Mouse (Mus musculus) testis, adult 2 months (tissue): ENCODE measurements at regions not wholly inside any gene's neighbourhood (a gene's known extent, or its start where the extent isn't known, plus 50 kb on each side); places are given as distances from the start of the nearest gene placed in this dataset.

ENCODE experiments used
- CTCF ChIP-seq: fragments of 200-500 bp; IDR thresholded peaks from 2 replicates; pipeline ENCODE4 v1.5.1; 2012; ENCODE audit warnings: low read depth, mild to moderate bottlenecking, inconsistent platforms, low read length, moderate library complexity; ENCODE audit not compliant: control insufficient read depth, insufficient read depth, insufficient replicate concordance
- POLR2A ChIP-seq: fragments of 200-500 bp; IDR thresholded peaks from 2 replicates; pipeline ENCODE4 v1.6.1; 2012; ENCODE audit warnings: low read depth, mild to moderate bottlenecking, inconsistent platforms, low read length, moderate library complexity; ENCODE audit not compliant: control insufficient read depth

- TF ChIP-seq CTCF, result no peak
- no peak for TF ChIP-seq POLR2A
These were observed 65.8 kb upstream of the Atp11b start for GRCm38 (mm10) chr3:35688111-35688510.
